Mouse (Mus musculus): Measurements from ENCODE around the gene Tex2.

GRCm38 (mm10) chr11:106573476-106574240 lies 39.6 kb downstream of the Tex2 start:
- TF ChIP-seq CHD2 (IDR thresholded peaks at IDR 0.05; ENCODE audit: low read depth, low read length) (no peak), MAFK (IDR thresholded peaks at IDR 0.05; ENCODE audit: insufficient read depth, low read depth, low read length) (no peak), ZC3H11A (IDR thresholded peaks at IDR 0.05; ENCODE audit: borderline replicate concordance, low read depth, low read length) (no peak), ZNF384 (IDR thresholded peaks at IDR 0.05; ENCODE audit: low read depth, low read length) (no peak), HCFC1 (IDR thresholded peaks at IDR 0.05; ENCODE audit: borderline replicate concordance, insufficient read depth, low read length) (no peak)
